Mouse (Mus musculus): ENCODE results near the gene Slit1. TPM values are rescaled to one million over a fixed set of nuclear protein-coding genes. Genes with fewer than 3 reads are reported as not detected.

The Slit1 gene
- polyA plus RNA-seq, 1 experiment from 2014 or later, result 0.13 TPM

DNA sequence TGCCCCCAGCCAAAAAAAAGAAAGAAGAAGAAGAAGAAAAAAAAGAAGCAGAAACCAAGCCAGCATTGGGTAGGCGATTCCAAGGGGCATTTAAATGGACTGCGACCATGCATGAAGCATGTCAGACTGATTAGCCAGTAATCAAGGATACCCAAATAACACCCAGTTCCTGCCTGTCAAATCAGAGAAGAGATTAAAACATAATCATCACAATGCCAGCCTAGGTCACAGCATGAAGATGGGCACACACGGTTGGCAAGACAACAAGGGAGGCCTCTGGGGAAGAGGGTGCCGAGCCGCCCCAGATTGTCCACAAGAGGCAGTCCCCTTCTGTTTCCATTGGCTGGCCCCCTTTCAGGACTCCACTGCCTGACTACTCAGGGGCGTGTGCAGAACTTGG, 108.5 kb downstream of the Slit1 start:
- Histone ChIP-seq H3K9me3 (replicated peaks; ENCODE audit: control insufficient read depth, low read length) (no peaks in the 10 kb centered on the region), H3K4me2 (ENCODE audit: low read depth, low read length) (no peak overlapping the region), H3K4me3 (ENCODE audit: low read depth, low read length) (no peak overlapping the region), H3K27ac (ENCODE audit: low read length) (no peak overlapping the region), H3K27me3 (ENCODE audit: control insufficient read depth, insufficient read depth, low read depth, low read length) (no peaks in the 10 kb centered on the region), H3K9ac (ENCODE audit: low read depth, low read length) (no peak overlapping the region), H3K4me1 (ENCODE audit: control insufficient read depth, low read depth, low read length) (no peaks in the 10 kb centered on the region), H3K36me3 (ENCODE audit: control insufficient read depth, insufficient read depth) (no peaks in the 10 kb centered on the region)
- no peak for ATAC-seq (ENCODE audit: low read depth)
- 58% methylated on average over 6 of the region's 6 CpGs for WGBS (ENCODE audit: insufficient replicate concordance)

- H3K27ac ChIP-seq (ENCODE audit: low read length), result no peak overlapping the region
- H3K27me3 ChIP-seq (ENCODE audit: control insufficient read depth, insufficient read depth, low read depth, low read length), result no peaks in the 10 kb centered on the region
- WGBS (ENCODE audit: insufficient replicate concordance), result 44% methylated on average over 10 of the region's 10 CpGs
- H3K9me3 ChIP-seq (replicated peaks; ENCODE audit: control insufficient read depth, low read length), result no peaks in the 10 kb centered on the region
- H3K4me1 ChIP-seq (ENCODE audit: control insufficient read depth, low read depth, low read length), result no peaks in the 10 kb centered on the region
- no peak for ATAC-seq (ENCODE audit: low read depth)
- H3K4me2 ChIP-seq (ENCODE audit: low read depth, low read length), result no peak overlapping the region
- H3K4me3 ChIP-seq (ENCODE audit: low read depth, low read length), result no peak overlapping the region
- H3K9ac ChIP-seq (ENCODE audit: low read depth, low read length), result no peak overlapping the region
- H3K36me3 ChIP-seq (ENCODE audit: control insufficient read depth, insufficient read depth), result no peaks in the 10 kb centered on the region
Observed at GRCm38 (mm10) chr19:41634099-41634498, 109.4 kb downstream of the Slit1 start.

DNA sequence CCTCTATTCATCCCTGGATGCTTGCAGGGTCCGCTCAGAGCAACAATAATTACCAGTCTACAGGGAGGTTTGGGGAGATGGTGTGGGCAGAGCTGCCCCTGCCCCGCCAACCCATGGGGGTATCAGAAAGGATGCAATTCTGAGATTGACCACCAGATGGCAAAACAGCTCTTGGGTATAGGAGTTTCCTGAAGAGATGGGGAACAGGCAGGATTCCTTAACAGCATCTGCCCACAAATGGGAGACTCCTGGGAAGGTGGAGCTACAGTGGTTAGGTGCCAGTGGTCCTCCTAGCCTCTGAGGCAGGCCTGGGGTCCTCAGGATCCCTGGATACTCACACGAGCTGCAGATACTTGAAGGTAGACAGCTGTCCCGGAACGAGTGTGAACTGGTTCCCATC, 113.9 kb downstream of the Slit1 start:
- Histone ChIP-seq H3K27ac (ENCODE audit: low read length) (no peak overlapping the region), H3K4me1 (ENCODE audit: control insufficient read depth, low read depth, low read length) (no peaks in the 10 kb centered on the region), H3K4me3 (ENCODE audit: low read depth, low read length) (no peak overlapping the region), H3K9ac (ENCODE audit: low read depth, low read length) (no peak overlapping the region), H3K4me2 (ENCODE audit: low read depth, low read length) (no peak overlapping the region), H3K36me3 (ENCODE audit: control insufficient read depth, insufficient read depth) (no peaks in the 10 kb centered on the region), H3K27me3 (ENCODE audit: control insufficient read depth, insufficient read depth, low read depth, low read length) (no peaks in the 10 kb centered on the region), H3K9me3 (replicated peaks; ENCODE audit: control insufficient read depth, low read length) (no peaks in the 10 kb centered on the region)
- no peak for ATAC-seq (ENCODE audit: low read depth)
- 39% methylated on average over 5 of the region's 5 CpGs for WGBS (ENCODE audit: insufficient replicate concordance)

- H3K4me1 ChIP-seq (ENCODE audit: control insufficient read depth, low read depth, low read length), result no peaks in the 10 kb centered on the region
- WGBS (ENCODE audit: insufficient replicate concordance), result 75% methylated on average over 11 of the region's 11 CpGs
- no peak for ATAC-seq (ENCODE audit: low read depth)
- no peak overlapping the region for H3K4me3 ChIP-seq (ENCODE audit: low read depth, low read length)
- H3K9ac ChIP-seq (ENCODE audit: low read depth, low read length), result no peak overlapping the region
- no peaks in the 10 kb centered on the region for H3K9me3 ChIP-seq (replicated peaks; ENCODE audit: control insufficient read depth, low read length)
- H3K27ac ChIP-seq (ENCODE audit: low read length), result no peak overlapping the region
- H3K4me2 ChIP-seq (ENCODE audit: low read depth, low read length), result no peak overlapping the region
- H3K36me3 ChIP-seq (ENCODE audit: control insufficient read depth, insufficient read depth), result no peaks in the 10 kb centered on the region
- no peaks in the 10 kb centered on the region for H3K27me3 ChIP-seq (ENCODE audit: control insufficient read depth, insufficient read depth, low read depth, low read length)
Observed at GRCm38 (mm10) chr19:41628970-41629369, 114.5 kb downstream of the Slit1 start.

DNA sequence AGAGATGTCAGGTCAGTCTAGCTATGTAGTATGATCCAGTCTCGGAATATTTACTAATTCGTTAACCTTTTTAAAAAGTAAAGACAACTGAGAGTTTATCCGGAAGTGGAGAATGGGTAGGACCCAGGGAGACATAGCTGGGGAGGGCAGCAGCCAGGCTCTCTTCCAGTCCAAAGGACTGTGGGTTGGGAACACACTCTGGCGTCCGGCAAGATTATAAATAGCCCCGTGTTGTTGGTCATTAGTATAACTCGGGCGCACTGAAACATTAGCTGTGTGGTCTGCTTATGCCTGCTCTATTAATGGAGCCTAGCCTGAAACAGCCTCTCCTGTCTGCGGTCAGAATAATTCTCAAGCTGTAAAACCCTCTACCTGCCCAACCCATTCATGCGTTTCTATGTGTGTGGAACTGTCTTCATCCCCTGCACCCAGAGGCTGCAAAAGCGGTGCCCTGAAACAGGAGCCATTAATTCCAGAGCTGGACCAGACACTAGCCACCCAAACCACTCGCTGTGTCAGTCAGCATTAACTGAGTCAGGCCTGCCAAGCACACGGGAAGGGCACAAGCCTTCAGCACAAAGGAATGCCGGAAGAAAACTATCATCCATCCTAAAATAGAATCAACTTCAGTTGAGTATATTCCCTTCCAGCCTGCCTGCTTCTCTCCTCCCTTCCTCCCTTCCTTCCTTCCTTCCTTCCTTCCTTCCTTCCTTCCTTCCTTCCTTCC, 122.9 kb downstream of the Slit1 start:
- H3K36me3 ChIP-seq (ENCODE audit: control insufficient read depth, insufficient read depth), result no peaks in the 10 kb centered on the region
- H3K27me3 ChIP-seq (ENCODE audit: control insufficient read depth, insufficient read depth, low read depth, low read length), result no peaks in the 10 kb centered on the region
- no peak overlapping the region for H3K4me3 ChIP-seq (ENCODE audit: low read depth, low read length)
- no peak for ATAC-seq (ENCODE audit: low read depth)
- 65% methylated on average over 14 of the region's 14 CpGs for WGBS (ENCODE audit: insufficient replicate concordance)
- H3K9ac ChIP-seq (ENCODE audit: low read depth, low read length), result no peak overlapping the region
- H3K4me1 ChIP-seq (ENCODE audit: control insufficient read depth, low read depth, low read length), result no peaks in the 10 kb centered on the region
- H3K27ac ChIP-seq (ENCODE audit: low read length), result no peak overlapping the region
- H3K9me3 ChIP-seq (replicated peaks; ENCODE audit: control insufficient read depth, low read length), result no peaks in the 10 kb centered on the region
- H3K4me2 ChIP-seq (ENCODE audit: low read depth, low read length), result no peak overlapping the region

- Histone ChIP-seq H3K9ac (ENCODE audit: low read depth, low read length) (no peak overlapping the region), H3K4me3 (ENCODE audit: low read depth, low read length) (no peak overlapping the region), H3K9me3 (replicated peaks; ENCODE audit: control insufficient read depth, low read length) (no peaks in the 10 kb centered on the region), H3K27me3 (ENCODE audit: control insufficient read depth, insufficient read depth, low read depth, low read length) (no peaks in the 10 kb centered on the region), H3K4me2 (ENCODE audit: low read depth, low read length) (no peak overlapping the region), H3K36me3 (ENCODE audit: control insufficient read depth, insufficient read depth) (no peaks in the 10 kb centered on the region), H3K4me1 (ENCODE audit: control insufficient read depth, low read depth, low read length) (no peaks in the 10 kb centered on the region), H3K27ac (ENCODE audit: low read length) (no peak overlapping the region)
- WGBS (ENCODE audit: insufficient replicate concordance), result 63% methylated on average over 19 of the region's 19 CpGs
- no peak for ATAC-seq (ENCODE audit: low read depth)
Observed at GRCm38 (mm10) chr19:41618771-41619385, 124.6 kb downstream of the Slit1 start.

DNA sequence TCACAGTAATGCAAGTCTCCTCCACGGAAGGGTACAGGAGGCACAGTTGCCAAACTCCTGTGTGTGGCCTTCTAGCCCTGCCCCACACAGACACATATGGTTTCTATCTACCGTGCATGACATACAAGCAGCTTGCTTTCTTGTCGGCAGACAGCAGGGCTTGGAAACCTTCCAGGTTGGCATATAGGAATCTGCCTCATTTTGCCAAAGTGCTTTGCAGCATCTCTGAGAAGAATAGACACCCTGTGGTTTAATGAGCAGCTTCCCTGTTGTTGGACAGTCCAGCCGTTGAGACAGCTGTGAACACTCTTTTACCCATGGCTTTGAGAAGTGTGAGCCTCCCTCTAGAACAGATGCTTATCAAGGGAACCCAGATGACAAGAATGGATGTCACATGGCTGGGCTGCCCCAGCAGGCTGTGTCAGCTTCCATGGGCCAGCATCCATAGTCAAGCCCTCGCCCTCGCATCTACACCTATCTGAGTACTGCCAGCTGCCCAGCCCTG, 125.3 kb downstream of the Slit1 start:
- H3K9me3 ChIP-seq (replicated peaks; ENCODE audit: control insufficient read depth, low read length), result no peaks in the 10 kb centered on the region
- H3K9ac ChIP-seq (ENCODE audit: low read depth, low read length), result no peak overlapping the region
- no peaks in the 10 kb centered on the region for H3K27me3 ChIP-seq (ENCODE audit: control insufficient read depth, insufficient read depth, low read depth, low read length)
- no peak overlapping the region for H3K27ac ChIP-seq (ENCODE audit: low read length)
- no peaks in the 10 kb centered on the region for H3K36me3 ChIP-seq (ENCODE audit: control insufficient read depth, insufficient read depth)
- ATAC-seq (ENCODE audit: low read depth), result no peak
- H3K4me2 ChIP-seq (ENCODE audit: low read depth, low read length), result no peak overlapping the region
- H3K4me3 ChIP-seq (ENCODE audit: low read depth, low read length), result no peak overlapping the region
- WGBS (ENCODE audit: insufficient replicate concordance), result 52% methylated on average over 6 of the region's 6 CpGs
- no peaks in the 10 kb centered on the region for H3K4me1 ChIP-seq (ENCODE audit: control insufficient read depth, low read depth, low read length)

DNA sequence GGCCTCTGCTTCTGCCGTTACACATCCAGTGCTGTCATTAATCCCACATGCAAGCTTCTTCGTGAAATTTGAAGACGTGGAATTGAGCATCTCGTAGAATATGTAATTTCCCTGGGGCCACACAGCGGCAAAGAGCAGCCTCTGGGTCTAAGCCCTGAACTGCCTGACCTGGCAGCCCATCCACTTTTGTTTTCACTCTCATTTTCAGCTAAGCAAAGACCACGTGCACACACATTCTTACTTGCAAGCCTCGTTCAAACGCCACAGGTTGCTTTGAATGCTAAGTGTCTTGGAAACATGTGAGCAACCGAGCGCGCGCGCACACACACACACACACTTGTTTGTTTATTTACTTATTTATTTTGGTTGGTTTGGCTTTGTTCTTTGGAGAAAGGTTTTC, 126.4 kb downstream of the Slit1 start:
- Histone ChIP-seq H3K27me3 (ENCODE audit: control insufficient read depth, insufficient read depth, low read depth, low read length) (no peaks in the 10 kb centered on the region), H3K9me3 (replicated peaks; ENCODE audit: control insufficient read depth, low read length) (no peaks in the 10 kb centered on the region), H3K27ac (ENCODE audit: low read length) (no peak overlapping the region), H3K4me1 (ENCODE audit: control insufficient read depth, low read depth, low read length) (no peaks in the 10 kb centered on the region), H3K36me3 (ENCODE audit: control insufficient read depth, insufficient read depth) (no peaks in the 10 kb centered on the region), H3K4me3 (ENCODE audit: low read depth, low read length) (no peak overlapping the region), H3K9ac (ENCODE audit: low read depth, low read length) (no peak overlapping the region), H3K4me2 (ENCODE audit: low read depth, low read length) (no peak overlapping the region)
- 84% methylated on average over 13 of the region's 13 CpGs for WGBS (ENCODE audit: insufficient replicate concordance)
- no peak for ATAC-seq (ENCODE audit: low read depth)

DNA sequence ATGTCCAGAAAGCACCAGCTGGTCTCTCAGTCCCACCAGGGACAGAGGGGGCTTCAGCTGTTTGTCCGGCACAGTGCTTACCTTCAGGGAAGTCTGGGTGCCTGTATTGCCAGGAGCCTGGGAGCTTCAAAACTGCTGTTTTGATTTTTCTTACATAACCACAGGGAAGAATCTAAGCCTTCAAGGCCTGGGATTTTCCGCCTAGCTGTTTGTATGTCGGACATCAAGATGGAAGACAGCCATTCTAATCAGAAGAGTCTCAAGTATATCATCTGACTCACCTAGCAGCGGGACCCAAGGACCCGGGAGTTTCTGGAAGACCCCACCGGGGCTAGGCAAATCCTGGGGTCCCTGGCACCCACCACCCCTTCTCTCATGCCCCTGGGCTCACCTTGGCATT, 127.2 kb downstream of the Slit1 start:
- no peaks in the 10 kb centered on the region for H3K27me3 ChIP-seq (ENCODE audit: control insufficient read depth, insufficient read depth, low read depth, low read length)
- H3K4me2 ChIP-seq (ENCODE audit: low read depth, low read length), result no peak overlapping the region
- H3K27ac ChIP-seq (ENCODE audit: low read length), result no peak overlapping the region
- WGBS (ENCODE audit: insufficient replicate concordance), result 64% methylated on average over 6 of the region's 6 CpGs
- no peak overlapping the region for H3K9ac ChIP-seq (ENCODE audit: low read depth, low read length)
- ATAC-seq (ENCODE audit: low read depth), result no peak
- H3K4me1 ChIP-seq (ENCODE audit: control insufficient read depth, low read depth, low read length), result no peaks in the 10 kb centered on the region
- H3K36me3 ChIP-seq (ENCODE audit: control insufficient read depth, insufficient read depth), result no peaks in the 10 kb centered on the region
- no peaks in the 10 kb centered on the region for H3K9me3 ChIP-seq (replicated peaks; ENCODE audit: control insufficient read depth, low read length)
- no peak overlapping the region for H3K4me3 ChIP-seq (ENCODE audit: low read depth, low read length)
